In the genomic region with DNA sequence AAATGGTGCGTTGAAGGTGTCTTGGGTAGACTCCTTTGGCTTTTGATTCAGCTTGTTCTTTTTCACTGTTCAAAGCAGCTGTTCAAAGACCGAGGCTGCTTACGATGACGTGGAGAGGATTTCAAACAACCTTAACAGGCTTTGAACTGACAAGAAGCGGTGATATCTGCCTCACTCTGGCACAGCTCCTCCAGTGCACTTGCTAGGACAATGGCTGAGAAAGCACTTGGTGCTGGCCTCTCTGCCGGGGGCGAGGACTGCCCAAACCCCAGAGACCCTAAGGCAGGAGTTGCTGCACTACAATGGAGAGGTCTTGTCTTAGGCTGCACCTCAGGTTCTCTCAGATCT, we compare ENCODE assay signal across 12 mouse cellular contexts. TPM values are rescaled to one million over a fixed set of nuclear protein-coding genes. Genes with fewer than 3 reads are reported as not detected.
A peak's percentile ranks its signal among the peaks of the same experiment; 100 is the strongest.
DNase-seq lines count a peak whose midpoint lies in the region; ATAC-seq and TF ChIP-seq lines count a peak whose summit lies in the region.
"Had no signal": no experiment of that assay in that cellular context is flagged by ENCODE, and none has a peak within 500 bp of the region (broad histone marks: within the 10 kb centered on the region; RNA-seq: fewer than 3 reads in every experiment).

No protein-coding gene starts in this region.

- peak; percentile 21 to 24 for DNase-seq in frontal cortex, postnatal 25 days (ENCODE audit: low spot score in 2 of 2)
- DNase-seq in frontal cortex, postnatal 10 days (ENCODE audit: low spot score in 2 of 2), result no peak
- DNase-seq in brain, embryonic 14.5 days (ENCODE audit: low read depth), result peak; percentile 87
- no peak for DNase-seq in cerebellum, adult 11-12 months
- no peak for DNase-seq in cerebellum, adult 18-20 months
- DNase-seq in layer of hippocampus, adult 18-20 months (ENCODE audit: low spot score in 2 of 2), result no peak
- DNase-seq: lung, adult 2 months had no signal

- TF ChIP-seq POLR2A in brain, embryonic 14.5 days (IDR thresholded peaks at IDR 0.05; ENCODE audit: borderline replicate concordance, extremely low read depth, insufficient read depth, insufficient read length, poor library complexity, severe bottlenecking), result no peak

- no peaks in the 10 kb centered on the region for H3K9me3 ChIP-seq in hindbrain, embryonic 12.5 days (replicated peaks)
- no peaks in the 10 kb centered on the region for H3K9me3 ChIP-seq in midbrain, embryonic 15.5 days

- peak overlapping the region; percentile 89 for H3K4me2 ChIP-seq in hindbrain, embryonic 12.5 days (replicated peaks)
- H3K4me2 ChIP-seq in midbrain, embryonic 15.5 days, result peak overlapping the region; percentile 97

- H3K27ac ChIP-seq in hindbrain, embryonic 12.5 days, result peak overlapping the region; percentile 100
- peak overlapping the region; percentile 97 for H3K27ac ChIP-seq in midbrain, embryonic 15.5 days

- peaks cover 12% of the 10 kb centered on the region; the same call in 1 of the 2 replicates for H3K4me1 ChIP-seq in hindbrain, embryonic 12.5 days
- peaks cover 31% of the 10 kb centered on the region for H3K4me1 ChIP-seq in midbrain, embryonic 15.5 days

- TF ChIP-seq CTCF in brain, embryonic 14.5 days (IDR thresholded peaks at IDR 0.05; ENCODE audit: borderline replicate concordance, extremely low read depth, insufficient read depth, insufficient read length), result no peak

- ATAC-seq in hindbrain, embryonic 12.5 days (ENCODE audit: low FRiP score), result no peak
- ATAC-seq in midbrain, embryonic 15.5 days (replicated peaks), result no peak

- H3K9ac ChIP-seq in hindbrain, embryonic 12.5 days, result peak overlapping the region; percentile 83
- peak overlapping the region; percentile 62 for H3K9ac ChIP-seq in midbrain, embryonic 15.5 days

- WGBS in hindbrain, embryonic 12.5 days, result 0% methylated on average over 7 of the region's 7 CpGs
- WGBS in midbrain, embryonic 15.5 days, result 1% methylated on average over 7 of the region's 7 CpGs

- H3K36me3 ChIP-seq in hindbrain, embryonic 12.5 days, result no peaks in the 10 kb centered on the region
- H3K36me3 ChIP-seq in midbrain, embryonic 15.5 days (replicated peaks), result no peaks in the 10 kb centered on the region

- H3K4me3 ChIP-seq in hindbrain, embryonic 12.5 days, result peak overlapping the region; percentile 82
- H3K4me3 ChIP-seq in midbrain, embryonic 15.5 days, result peak overlapping the region; percentile 72
- H3K4me3 ChIP-seq: myocyte had no signal

- peaks cover 9% of the 10 kb centered on the region for H3K27me3 ChIP-seq in hindbrain, embryonic 12.5 days
- H3K27me3 ChIP-seq in midbrain, embryonic 15.5 days (replicated peaks), result no peaks in the 10 kb centered on the region

RNA-seq across cellular contexts. Expression of a gene that starts 3.6 kb away (rescaled TPM):
- polyA plus RNA-seq in brain, embryonic 14.5 days (2012; rRNA removed), result 38.3 and 46.4 TPM in 2 replicates
- polyA plus RNA-seq in hindbrain, embryonic 12.5 days (2016; fragmentation: Nextera tagmentation; extraction: Ambion mirVana), result 39.0 and 39.6 TPM in 2 replicates
- polyA plus RNA-seq in midbrain, embryonic 15.5 days (2015; fragmentation: Nextera tagmentation; extraction: Ambion mirVana), result 43.0 and 44.0 TPM in 2 replicates
- total RNA-seq in layer of hippocampus, adult 18-20 months (2021), result 10 to 100 TPM in 1 of 2 experiments, 1 to 10 TPM in 1; 9.7 to 10.6 TPM
- polyA plus RNA-seq: large intestine, adult 2 months; myocyte; spleen, adult 2 months had no signal

Comparison
In these comparisons a context has a peak if more than half of its experiments do, and no peak if none do; other contexts are left out.
1. DNase-seq: peak in frontal cortex, postnatal 25 days (2 of 2) and brain, embryonic 14.5 days (single experiment); none in frontal cortex, postnatal 10 days (0 of 2), cerebellum, adult 11-12 months (single experiment), cerebellum, adult 18-20 months (0 of 2) and layer of hippocampus, adult 18-20 months (0 of 2).